Mouse (Mus musculus) urinary bladder, postnatal 10 days (tissue): ENCODE measurements at regions not wholly inside any gene's neighbourhood (a gene's known extent, or its start where the extent isn't known, plus 50 kb on each side); places are given as distances from the start of the nearest gene placed in this dataset.

Experiments used
- DNase-seq: peaks from one replicate; pipeline ENCODE4 v3.0.0; 2022; ENCODE audit warnings: low spot score

DNA sequence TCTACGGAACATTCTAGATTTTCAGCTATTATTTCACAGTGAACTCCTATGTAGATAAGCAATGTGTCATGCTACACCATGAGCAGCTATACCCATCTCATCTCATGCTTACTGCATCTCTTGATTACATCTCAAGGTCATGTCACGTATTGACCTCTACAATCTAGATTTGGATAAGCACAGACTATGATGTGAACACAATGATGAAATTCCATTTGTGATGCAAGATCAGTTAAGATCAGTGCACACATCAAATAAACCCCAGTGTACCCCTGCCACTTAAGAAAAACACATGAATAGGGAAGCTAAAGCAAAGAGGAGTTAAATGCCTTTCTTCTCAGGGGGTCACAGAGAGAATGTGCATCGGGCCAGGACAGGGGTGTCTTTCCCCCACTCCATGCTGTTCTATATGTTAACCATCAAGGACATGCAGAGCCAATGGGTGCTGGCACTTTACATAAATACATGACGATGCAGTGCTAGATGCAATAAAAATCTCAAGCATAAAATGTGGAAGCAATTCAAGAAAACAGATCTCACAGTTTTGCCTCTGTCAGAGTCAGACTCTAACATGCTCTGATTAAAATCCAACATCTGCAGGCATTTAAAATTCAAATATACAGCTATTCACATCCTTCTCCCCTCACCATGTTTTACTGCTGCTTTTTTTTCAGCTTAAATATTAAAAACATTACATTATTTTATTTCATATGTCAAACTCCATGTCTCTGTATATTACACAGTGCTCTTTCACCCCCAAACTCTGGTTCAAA lies 157.1 kb upstream of the Gm15217 start:
- DNase-seq = no peak

DNA sequence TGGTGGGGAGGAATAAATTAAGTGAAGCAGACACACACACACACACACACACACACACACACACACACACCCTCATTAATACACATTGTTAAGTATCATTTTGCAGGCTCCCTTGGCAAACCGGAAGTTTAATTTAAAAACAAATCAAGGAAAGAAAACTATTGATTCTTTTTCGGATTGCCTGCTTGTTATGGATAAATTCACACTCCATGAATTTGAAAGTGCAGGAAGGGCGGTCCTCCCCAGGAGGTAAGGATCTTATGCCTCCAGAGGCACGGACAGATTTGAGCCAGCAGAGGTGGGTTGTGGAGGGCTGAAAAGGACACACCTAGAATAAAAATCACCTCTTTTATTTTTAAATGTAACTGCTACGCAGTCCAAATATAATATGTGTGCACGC lies 156.2 kb upstream of the Gm15217 start:
- no peak for DNase-seq

GRCm38 (mm10) chr14:46224421-46224950 lies 154.7 kb upstream of the Gm15217 start:
- no peak for DNase-seq

- no peak for DNase-seq
Observed at GRCm38 (mm10) chr14:46225851-46226608, 153.2 kb upstream of the Gm15217 start.

- DNase-seq = no peak
Observed at GRCm38 (mm10) chr14:46234040-46234439, 145.2 kb upstream of the Gm15217 start.

DNA sequence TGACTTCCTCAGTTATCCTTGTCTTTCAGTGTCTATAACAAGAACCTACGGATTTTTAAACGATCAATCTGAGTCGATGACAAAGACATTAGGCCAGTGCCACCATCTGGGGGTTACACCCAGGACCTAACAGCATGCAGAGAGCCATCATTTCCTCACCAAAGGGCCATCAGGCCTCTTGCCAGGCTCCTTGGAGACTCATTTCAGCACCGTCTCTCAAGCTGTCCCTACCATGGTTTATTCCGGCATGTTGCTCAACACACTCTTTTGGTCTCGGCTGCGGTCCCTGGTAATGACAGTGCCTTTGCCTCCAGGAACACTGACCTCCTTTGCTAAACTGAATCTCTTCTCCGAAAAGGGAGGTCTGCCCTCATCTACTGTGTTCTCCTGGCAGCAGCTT lies 144.4 kb upstream of the Gm15217 start:
- no peak for DNase-seq

DNA sequence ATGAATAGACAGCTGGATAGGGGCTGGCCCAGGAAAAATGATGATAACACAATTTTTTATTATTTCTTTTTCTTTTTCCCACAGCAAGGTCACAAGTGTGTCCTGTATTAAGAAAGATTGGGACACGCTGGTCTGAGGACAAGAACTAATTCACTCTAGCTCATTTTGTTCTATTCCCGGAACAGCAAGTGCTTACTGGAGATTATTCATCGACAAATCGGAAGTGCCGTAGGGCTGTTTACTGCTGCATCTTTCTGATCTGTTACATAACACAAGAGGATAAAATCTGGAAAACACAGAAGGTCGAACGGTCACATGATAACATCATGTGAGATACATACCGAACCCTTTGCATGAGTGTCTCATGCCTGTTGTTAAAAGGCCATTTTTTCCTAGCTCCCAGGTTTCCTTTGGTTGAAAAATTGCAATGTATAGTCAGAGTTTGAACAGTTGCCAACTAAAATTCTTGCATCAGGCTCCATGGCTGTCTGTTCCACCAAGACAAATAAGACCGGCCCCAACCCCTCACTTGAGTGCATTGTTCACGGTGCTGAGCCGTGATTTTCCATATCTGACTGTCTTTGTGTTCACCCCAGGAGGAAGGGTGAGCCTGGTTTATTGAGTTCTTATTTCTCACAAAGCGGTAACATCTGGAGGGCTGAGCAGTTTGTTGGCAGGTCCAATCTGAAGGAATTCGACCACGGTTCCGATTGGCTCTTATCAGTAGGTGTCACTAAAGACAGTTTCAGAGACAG lies 139.0 kb upstream of the Gm15217 start:
- DNase-seq = no peak

GRCm38 (mm10) chr14:46240896-46241295 lies 138.3 kb upstream of the Gm15217 start:
- DNase-seq = no peak

- no peak for DNase-seq
Observed at GRCm38 (mm10) chr14:46247491-46248484, 131.4 kb upstream of the Gm15217 start.

GRCm38 (mm10) chr14:46249141-46249540 lies 130.1 kb upstream of the Gm15217 start:
- no peak for DNase-seq

GRCm38 (mm10) chr14:46255261-46255660 lies 124.0 kb upstream of the Gm15217 start:
- no peak for DNase-seq

GRCm38 (mm10) chr14:46256336-46256735 lies 122.9 kb upstream of the Gm15217 start:
- no peak for DNase-seq

- no peak for DNase-seq
Observed at GRCm38 (mm10) chr14:46257311-46257710, 121.9 kb upstream of the Gm15217 start.

GRCm38 (mm10) chr14:46258551-46258950 lies 120.7 kb upstream of the Gm15217 start:
- DNase-seq = no peak

GRCm38 (mm10) chr14:46260291-46260980 lies 118.8 kb upstream of the Gm15217 start:
- no peak for DNase-seq

- DNase-seq = no peak
Observed at GRCm38 (mm10) chr14:46275455-46275854, 103.8 kb upstream of the Gm15217 start.

DNA sequence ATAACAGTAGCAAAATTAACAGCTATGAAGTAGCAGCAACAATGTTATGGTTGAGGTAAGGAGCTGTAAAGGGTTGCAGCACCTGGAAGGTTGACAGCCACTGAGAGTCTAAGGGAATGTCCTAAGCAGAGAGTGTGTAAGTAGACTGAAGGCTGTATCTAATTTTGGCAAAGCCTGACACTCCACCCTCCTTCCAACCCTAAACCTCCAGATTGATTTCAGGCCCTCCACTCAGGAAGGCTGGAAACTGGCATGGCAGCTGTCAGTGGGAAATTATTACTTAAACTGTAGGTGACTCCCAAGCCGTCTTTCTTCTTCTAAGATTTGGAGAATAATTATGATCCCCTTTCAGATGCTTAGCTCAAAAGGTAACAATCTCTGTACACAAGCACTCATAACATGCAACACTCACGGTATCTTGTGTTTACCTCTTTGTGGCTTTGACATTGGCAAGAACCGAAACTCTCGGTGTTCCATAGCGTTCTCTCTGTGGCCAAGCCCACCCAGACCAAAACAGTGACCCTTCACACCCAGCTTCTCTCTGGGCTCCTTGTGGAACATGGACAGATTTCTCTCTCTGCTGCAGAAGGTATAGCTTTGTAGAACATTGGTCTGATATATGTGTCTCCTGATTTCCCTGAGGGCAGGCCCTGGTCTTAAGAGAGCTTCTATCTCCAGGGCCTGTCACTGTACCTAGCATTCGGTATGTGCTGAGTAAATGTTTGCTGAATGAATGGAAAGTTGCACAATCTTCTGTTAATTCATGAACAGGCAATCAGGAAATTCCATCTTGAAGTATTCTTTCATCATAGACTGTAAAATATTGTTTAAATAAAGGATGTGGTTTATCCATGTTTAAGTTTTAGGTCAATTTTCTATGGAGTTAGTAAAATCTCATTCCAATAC lies 102.0 kb upstream of the Gm15217 start:
- no peak for DNase-seq

DNA sequence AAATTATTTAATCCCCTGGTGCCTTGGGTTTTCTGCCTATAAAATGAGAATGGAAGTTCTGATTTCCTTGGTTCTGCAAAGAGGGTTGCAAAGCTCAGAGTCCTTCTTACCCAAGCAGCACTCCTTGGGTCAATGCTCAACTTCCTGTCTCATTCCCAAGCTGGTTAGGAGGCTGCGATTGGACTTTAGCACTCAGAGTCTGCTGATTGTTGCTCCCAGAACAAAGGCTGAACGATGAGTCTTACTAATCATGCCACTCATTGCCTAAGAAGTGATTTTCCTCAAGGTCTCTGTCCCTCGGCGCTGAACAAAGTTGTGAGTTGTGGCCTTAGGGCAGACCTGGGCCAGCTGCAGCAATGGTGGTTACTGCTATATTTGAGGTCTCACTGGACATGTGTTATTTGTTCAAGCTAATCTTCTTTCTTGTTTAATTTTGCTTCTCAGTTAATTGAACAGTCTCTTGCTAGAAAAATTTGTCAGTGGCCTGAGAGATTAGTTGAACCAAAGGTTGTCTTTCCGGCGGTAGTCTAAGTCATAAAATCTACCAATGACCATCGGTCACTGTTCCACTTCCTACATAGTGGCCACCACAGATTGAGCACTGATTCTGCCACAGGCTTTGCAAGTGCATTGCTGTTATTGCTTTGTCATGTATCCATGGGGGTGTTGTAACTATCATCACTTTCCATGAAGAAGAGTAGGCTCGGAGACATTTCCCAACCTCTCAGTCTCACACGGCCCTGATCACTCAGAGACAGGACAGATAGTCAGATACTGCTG lies 101.2 kb upstream of the Gm15217 start:
- DNase-seq = no peak

- no peak for DNase-seq
Observed at GRCm38 (mm10) chr14:46292398-46292797, 86.8 kb upstream of the Gm15217 start.
